Mouse (Mus musculus) stomach, embryonic 14.5 days (tissue): ENCODE results near the gene Arl15. TPM values are rescaled to one million over a fixed set of nuclear protein-coding genes. Genes with fewer than 3 reads are reported as not detected.

ENCODE experiments used
- ATAC-seq: fragments of 200-750 bp; cut with Nextera tagmentation; 2 replicates; pipeline ENCODE4 v1.8.0; 2017; ENCODE audit warnings: low read depth, moderate TSS enrichment; ENCODE audit not compliant: insufficient number of reproducible peaks, insufficient read depth, low FRiP score
- H3K27ac ChIP-seq: fragments of 300-500 bp; sonication (generic); 2 replicates; pipeline ENCODE4 v1.5.1; 2014; ENCODE audit warnings: mild to moderate bottlenecking, low read length, moderate library complexity, mixed read lengths
- H3K27me3 ChIP-seq: fragments of 300-500 bp; sonication (generic); 2 replicates; pipeline ENCODE4 v1.6.1; 2014; ENCODE audit warnings: low read length, control low read depth, mixed read lengths; ENCODE audit not compliant: control insufficient read depth, insufficient read depth
- H3K36me3 ChIP-seq: fragments of 300-500 bp; sonication (generic); 2 replicates; pipeline ENCODE4 v1.6.1; 2014; ENCODE audit warnings: mild to moderate bottlenecking, control low read depth, low read length, moderate library complexity, mixed read lengths; ENCODE audit not compliant: control insufficient read depth, insufficient read depth
- H3K4me1 ChIP-seq: fragments of 300-500 bp; sonication (generic); 2 replicates; pipeline ENCODE4 v1.6.1; 2014; ENCODE audit warnings: low read length, control low read depth, mixed read lengths; ENCODE audit not compliant: control insufficient read depth, insufficient read depth
- H3K4me2 ChIP-seq: fragments of 300-500 bp; sonication (generic); replicated peaks from 2 replicates; pipeline ENCODE4 v1.6.1; 2014; ENCODE audit warnings: low read depth, low read length, control low read depth
- H3K4me3 ChIP-seq: fragments of 300-500 bp; sonication (generic); 2 replicates; pipeline ENCODE4 v1.5.1; 2014; ENCODE audit warnings: low read depth, low read length, control low read depth
- H3K9ac ChIP-seq: fragments of 300-500 bp; sonication (generic); replicated peaks from 2 replicates; pipeline ENCODE4 v1.6.1; 2014; ENCODE audit warnings: low read depth, mild to moderate bottlenecking, control low read depth, low read length, moderate library complexity, mixed read lengths
- H3K9me3 ChIP-seq: fragments of 300-500 bp; sonication (generic); 2 replicates; pipeline ENCODE4 v1.6.1; 2016; ENCODE audit warnings: low read depth, low read length, control low read depth; ENCODE audit not compliant: control insufficient read depth
- WGBS: fragments of 180-500 bp; shearing (Covaris S2); extraction: QIAGEN DNeasy Blood & Tissue Kit; methylation state at CpG from one replicate; pipeline ENCODE4 v1.1.7; 2014; 5-methylcytosine and 5-hydroxymethylcytosine counted together
- polyA plus RNA-seq: library from polyadenylated mRNA; unstranded; fragments of >200 nt; fragmentation: Nextera tagmentation; extraction: Ambion mirVana; gene quantifications from 2 replicates; pipeline ENCODE4 v1.2.1, GENCODE M21; 2014

Gene Arl15
- polyA plus RNA-seq, 1 experiment from 2014 or later, result 12.0 TPM

DNA sequence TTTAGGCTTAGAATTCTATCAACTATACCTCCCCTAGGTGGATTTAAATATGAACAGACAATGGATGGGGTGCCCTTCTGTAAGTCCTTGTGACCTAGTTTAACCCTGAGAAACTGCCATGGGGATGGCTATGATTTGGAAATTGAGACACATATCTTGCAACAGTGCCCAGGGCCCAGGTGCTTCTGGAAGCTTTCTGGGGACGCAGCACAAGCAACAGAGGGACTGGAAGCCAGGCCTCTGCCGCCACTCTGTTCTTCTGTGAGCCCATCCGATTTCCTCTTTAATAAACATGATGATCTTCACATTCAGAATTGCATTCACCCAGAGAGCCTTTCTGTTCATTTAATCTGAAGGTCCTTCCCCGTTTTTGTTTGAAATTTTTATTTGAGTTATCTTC is 62.6 kb downstream of the Arl15 start:
- 0 out of 2 replicates have a peak, but pooled peaks cover 4% of the 10 kb centered on the region for H3K4me1 ChIP-seq
- H3K27ac ChIP-seq, result no peak overlapping the region
- no peaks in the 10 kb centered on the region for H3K9me3 ChIP-seq
- WGBS, result 70% methylated on average over 4 of the region's 4 CpGs
- no peak overlapping the region for H3K4me2 ChIP-seq
- no peaks in the 10 kb centered on the region for H3K27me3 ChIP-seq
- H3K4me3 ChIP-seq, result no peak overlapping the region
- no peak overlapping the region for H3K9ac ChIP-seq
- no peak for ATAC-seq
- no peaks in the 10 kb centered on the region for H3K36me3 ChIP-seq

DNA sequence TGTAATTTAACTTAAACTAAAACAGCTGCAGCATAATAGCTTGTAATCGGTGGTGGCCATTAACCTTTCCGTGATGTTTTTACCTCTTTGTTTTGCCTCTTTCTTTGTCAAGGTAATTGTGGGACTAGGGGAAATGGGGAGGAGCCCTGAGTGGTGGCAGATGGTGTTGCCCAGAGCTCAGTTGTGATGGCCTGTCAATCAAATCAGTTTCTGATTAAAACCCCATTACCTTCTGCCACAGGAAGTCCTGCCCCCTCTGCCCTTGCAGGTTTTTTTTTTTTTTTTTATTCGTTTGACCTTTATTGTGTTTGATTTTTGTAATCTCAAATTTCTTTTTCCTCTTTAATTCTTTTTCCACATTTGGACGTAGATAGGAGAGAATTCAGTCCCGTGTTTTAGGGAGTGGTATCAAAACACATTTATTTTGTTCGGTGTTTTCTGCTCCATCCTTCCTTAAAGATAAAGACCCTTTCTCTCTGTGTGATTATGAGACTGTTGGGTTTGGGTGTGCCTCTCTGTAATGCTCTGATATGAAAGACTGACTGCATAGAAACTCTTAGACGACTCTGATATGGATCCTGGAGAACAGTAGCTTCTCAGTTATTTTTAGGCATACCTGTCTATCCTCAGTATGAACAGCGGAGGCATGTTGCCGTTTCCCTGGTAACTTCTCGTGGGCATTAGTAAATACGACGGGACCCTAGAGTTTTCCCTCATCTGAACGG is 64.5 kb downstream of the Arl15 start:
- Histone ChIP-seq H3K36me3 (no peaks in the 10 kb centered on the region), H3K27ac (no peak overlapping the region), H3K9me3 (no peaks in the 10 kb centered on the region), H3K4me2 (no peak overlapping the region), H3K27me3 (no peaks in the 10 kb centered on the region), H3K4me3 (no peak overlapping the region), H3K9ac (no peak overlapping the region), H3K4me1 (0 out of 2 replicates have a peak, but pooled peaks cover 4% of the 10 kb centered on the region)
- ATAC-seq, result peak; percentile 71; the same call in 1 of the 2 replicates
- WGBS, result 67% methylated on average over 13 of the region's 13 CpGs

DNA sequence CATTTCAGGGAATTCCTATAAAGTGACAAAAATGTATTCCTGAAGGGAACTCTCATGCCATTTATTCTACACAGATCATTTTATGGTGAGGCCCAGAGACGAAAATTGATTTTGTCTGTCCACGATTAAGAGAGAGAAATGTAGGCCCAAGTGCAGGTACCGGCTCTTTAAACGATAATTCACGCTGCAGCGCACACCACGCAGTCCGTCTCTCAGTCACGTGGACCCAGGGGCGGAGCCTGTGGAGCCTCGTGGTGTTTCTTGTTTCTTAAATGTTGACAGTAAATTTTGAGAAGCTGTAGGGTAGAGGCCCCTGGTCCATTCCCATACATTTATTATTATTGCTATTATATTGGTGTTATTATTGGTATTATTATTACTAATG is 65.1 kb downstream of the Arl15 start:
- H3K4me1 ChIP-seq, result 0 out of 2 replicates have a peak, but pooled peaks cover 4% of the 10 kb centered on the region
- no peaks in the 10 kb centered on the region for H3K27me3 ChIP-seq
- no peak overlapping the region for H3K4me3 ChIP-seq
- H3K4me2 ChIP-seq, result no peak overlapping the region
- H3K9me3 ChIP-seq, result no peaks in the 10 kb centered on the region
- H3K9ac ChIP-seq, result no peak overlapping the region
- H3K27ac ChIP-seq, result no peak overlapping the region
- H3K36me3 ChIP-seq, result no peaks in the 10 kb centered on the region
- 86% methylated on average over 11 of the region's 11 CpGs for WGBS
- ATAC-seq, result no peak

DNA sequence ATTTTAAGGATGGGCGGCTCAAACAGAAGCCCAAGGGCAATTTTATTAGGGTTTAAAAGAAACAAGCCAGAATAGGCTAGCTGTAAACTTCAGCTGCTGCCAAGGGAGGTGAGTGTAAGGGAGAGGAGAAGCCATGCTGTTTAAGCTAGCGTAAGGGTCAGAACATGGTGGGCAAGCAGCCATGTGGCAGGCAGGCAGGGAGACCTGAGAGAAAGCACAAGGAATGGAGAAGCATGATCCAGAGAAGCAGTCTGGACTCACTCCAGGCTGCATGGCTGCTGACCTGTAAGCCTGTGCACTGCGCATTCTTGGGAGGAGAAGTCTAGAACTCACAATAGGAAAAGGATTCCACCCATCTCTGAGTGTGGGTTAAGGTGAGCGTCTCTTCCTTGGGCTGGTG is 66.5 kb downstream of the Arl15 start:
- Histone ChIP-seq H3K9me3 (no peaks in the 10 kb centered on the region), H3K4me1 (0 out of 2 replicates have a peak, but pooled peaks cover 4% of the 10 kb centered on the region), H3K4me2 (no peak overlapping the region), H3K27ac (no peak overlapping the region), H3K4me3 (no peak overlapping the region), H3K36me3 (no peaks in the 10 kb centered on the region), H3K27me3 (no peaks in the 10 kb centered on the region), H3K9ac (no peak overlapping the region)
- WGBS, result 85% methylated on average over 4 of the region's 4 CpGs
- no peak for ATAC-seq

DNA sequence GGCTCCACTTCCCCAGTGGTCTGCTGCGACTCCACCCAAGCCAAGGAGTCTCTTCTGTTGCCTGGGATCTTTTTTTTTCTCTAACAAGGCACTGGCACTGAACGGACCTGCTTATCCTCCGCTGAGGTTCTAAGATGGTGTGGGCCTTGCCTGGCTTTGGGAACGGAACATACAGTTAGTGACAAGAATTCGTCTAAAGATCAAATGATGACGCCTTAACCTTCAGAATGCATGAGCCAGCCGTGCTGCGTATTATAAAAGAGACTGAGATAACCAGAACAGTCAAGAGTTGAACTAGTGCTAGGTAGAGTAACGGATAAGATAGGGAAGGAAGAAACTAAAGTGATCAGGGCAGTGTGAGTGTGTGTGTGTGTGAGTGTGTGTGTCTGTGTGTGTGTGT is 66.9 kb downstream of the Arl15 start:
- Histone ChIP-seq H3K27me3 (no peaks in the 10 kb centered on the region), H3K4me3 (no peak overlapping the region), H3K36me3 (no peaks in the 10 kb centered on the region), H3K9me3 (no peaks in the 10 kb centered on the region), H3K9ac (no peak overlapping the region), H3K4me2 (no peak overlapping the region), H3K27ac (no peak overlapping the region), H3K4me1 (0 out of 2 replicates have a peak, but pooled peaks cover 4% of the 10 kb centered on the region)
- ATAC-seq, result no peak
- 89% methylated on average over 9 of the region's 9 CpGs for WGBS

DNA sequence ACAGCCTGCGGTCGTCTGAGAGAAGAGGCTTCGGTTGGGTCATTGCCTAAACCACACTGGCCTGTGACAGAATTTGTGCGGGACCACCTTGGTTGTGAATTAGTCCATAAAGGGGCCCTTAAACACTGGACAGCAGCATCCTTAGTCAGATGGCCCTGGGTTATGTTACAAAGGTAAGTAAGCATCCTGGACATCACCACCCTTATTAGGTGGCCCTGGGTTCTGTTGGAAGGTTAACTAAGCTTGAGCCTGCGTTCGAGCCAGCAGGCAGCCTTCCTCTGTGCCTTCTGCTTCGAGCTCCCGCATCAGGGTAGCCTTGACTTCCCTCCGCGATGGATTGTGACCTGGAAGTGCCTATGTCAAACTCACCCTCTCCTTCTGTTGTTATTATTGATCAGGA is 68.6 kb downstream of the Arl15 start:
- Histone ChIP-seq H3K27me3 (no peaks in the 10 kb centered on the region), H3K27ac (no peak overlapping the region), H3K4me3 (no peak overlapping the region), H3K9me3 (no peaks in the 10 kb centered on the region), H3K9ac (no peak overlapping the region), H3K36me3 (no peaks in the 10 kb centered on the region), H3K4me2 (no peak overlapping the region), H3K4me1 (0 out of 2 replicates have a peak, but pooled peaks cover 4% of the 10 kb centered on the region)
- no peak for ATAC-seq
- 87% methylated on average over 10 of the region's 10 CpGs for WGBS

DNA sequence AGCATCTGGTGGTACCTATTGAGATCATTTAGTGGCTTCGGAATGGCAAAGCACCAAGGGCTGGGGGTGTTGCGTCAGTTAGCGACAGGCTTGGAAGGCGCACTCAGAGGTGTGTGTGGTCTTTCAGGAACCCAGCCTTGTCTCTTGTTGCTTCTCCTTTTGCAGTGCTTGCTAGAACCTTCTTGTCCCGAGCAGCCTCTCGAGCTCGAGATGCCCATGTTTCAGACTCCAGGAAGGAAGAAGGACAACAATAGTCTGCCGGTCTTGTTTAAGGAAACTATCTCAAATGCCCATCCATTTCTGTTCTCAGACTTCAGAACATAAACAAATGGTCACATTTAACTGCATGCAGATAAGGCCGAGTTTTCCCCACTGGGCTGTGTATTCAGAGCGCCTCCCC is 69.4 kb downstream of the Arl15 start:
- H3K9ac ChIP-seq, result no peak overlapping the region
- 55% methylated on average over 10 of the region's 10 CpGs for WGBS
- ATAC-seq, result no peak
- no peak overlapping the region for H3K4me2 ChIP-seq
- no peaks in the 10 kb centered on the region for H3K9me3 ChIP-seq
- H3K4me1 ChIP-seq, result 0 out of 2 replicates have a peak, but pooled peaks cover 4% of the 10 kb centered on the region
- no peaks in the 10 kb centered on the region for H3K27me3 ChIP-seq
- no peaks in the 10 kb centered on the region for H3K36me3 ChIP-seq
- no peak overlapping the region for H3K27ac ChIP-seq
- no peak overlapping the region for H3K4me3 ChIP-seq

DNA sequence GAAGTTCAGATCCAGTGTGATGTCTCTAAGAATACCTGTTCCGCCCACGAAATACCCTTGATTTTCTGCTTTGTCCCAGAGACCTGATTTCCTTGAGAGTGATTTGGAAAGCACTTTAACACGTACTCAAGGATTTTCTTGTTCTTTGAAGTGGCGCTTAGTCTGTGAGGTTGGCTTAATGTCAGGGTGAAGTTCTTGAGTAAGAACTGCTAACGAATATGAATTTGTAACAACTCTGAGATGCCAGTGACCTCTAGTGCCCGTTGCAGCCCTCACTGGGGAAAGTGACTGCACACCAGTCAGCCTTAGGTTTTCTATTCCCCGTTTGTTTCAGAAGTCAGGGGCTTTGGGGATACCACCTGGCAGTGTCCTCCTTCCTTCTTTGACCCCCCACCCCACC is 70.0 kb downstream of the Arl15 start:
- no peak overlapping the region for H3K9ac ChIP-seq
- no peak overlapping the region for H3K4me3 ChIP-seq
- H3K27ac ChIP-seq, result no peak overlapping the region
- no peak for ATAC-seq
- 65% methylated on average over 7 of the region's 7 CpGs for WGBS
- H3K27me3 ChIP-seq, result no peaks in the 10 kb centered on the region
- no peaks in the 10 kb centered on the region for H3K36me3 ChIP-seq
- no peak overlapping the region for H3K4me2 ChIP-seq
- H3K4me1 ChIP-seq, result 0 out of 2 replicates have a peak, but pooled peaks cover 4% of the 10 kb centered on the region
- H3K9me3 ChIP-seq, result no peaks in the 10 kb centered on the region

DNA sequence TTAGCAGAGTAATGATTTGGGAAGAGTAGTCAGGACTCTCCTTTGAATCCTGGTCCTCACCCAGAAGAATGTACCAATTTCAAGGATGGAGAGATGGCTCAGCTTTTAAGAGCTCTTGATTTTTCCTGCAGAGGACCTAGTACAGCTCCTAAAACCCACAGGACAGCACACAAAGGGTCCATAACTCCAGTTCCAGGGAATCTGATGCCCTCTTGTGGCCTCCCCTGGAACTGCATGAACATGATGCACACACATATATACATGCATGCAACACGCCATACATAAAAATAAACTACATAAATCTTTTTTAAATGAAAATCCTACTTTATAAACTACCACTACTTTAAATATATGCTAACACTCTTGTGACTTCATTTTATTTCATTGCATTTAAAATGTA is 70.6 kb downstream of the Arl15 start:
- no peak for ATAC-seq
- H3K9me3 ChIP-seq, result no peaks in the 10 kb centered on the region
- no peak overlapping the region for H3K9ac ChIP-seq
- H3K36me3 ChIP-seq, result no peaks in the 10 kb centered on the region
- H3K4me2 ChIP-seq, result no peak overlapping the region
- 65% methylated on average over 1 of the region's 1 CpGs for WGBS
- H3K4me1 ChIP-seq, result 0 out of 2 replicates have a peak, but pooled peaks cover 4% of the 10 kb centered on the region
- no peaks in the 10 kb centered on the region for H3K27me3 ChIP-seq
- no peak overlapping the region for H3K4me3 ChIP-seq
- H3K27ac ChIP-seq, result no peak overlapping the region
